23 mouse cellular contexts compared by ENCODE assay signal in the genomic region with DNA sequence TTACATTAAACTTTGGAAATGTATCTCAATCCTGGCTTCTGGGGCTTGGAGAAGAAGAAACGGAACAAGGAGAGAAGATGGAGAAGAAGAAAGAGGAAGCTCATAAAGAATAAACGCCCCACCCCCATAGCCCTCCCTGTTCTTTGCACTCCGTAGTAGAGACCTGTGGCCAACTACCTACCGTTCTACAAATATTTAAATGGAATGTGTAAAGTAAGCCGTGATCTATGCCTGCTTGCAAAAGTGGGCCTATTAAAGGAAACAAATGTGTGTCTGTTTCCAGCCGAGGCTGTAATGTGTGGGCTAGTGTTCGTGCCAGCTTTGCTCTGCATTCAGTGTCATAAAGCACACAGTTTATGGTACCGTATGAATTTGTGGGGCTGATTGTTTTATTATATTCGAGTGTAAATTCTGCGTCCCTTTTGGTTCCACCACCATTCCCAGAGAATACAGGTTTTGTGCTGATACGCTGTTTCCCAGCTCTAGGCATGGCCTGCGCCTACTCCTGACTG.
DNase-seq lines count a peak whose midpoint lies in the region; ATAC-seq and TF ChIP-seq lines count a peak whose summit lies in the region.
"Had no signal": no experiment of that assay in that cellular context is flagged by ENCODE, and none has a peak within 500 bp of the region (broad histone marks: within the 10 kb centered on the region; RNA-seq: fewer than 3 reads in every experiment).

No protein-coding gene starts in this region.

- no peaks in the 10 kb centered on the region for H3K36me3 ChIP-seq in limb, embryonic 11.5 days (ENCODE audit: control insufficient read depth, insufficient read depth, low read length)
- H3K36me3 ChIP-seq in limb, embryonic 10.5 days: no peaks in the 10 kb centered on the region
- H3K36me3 ChIP-seq in stomach, embryonic 16.5 days (ENCODE audit: control insufficient read depth, insufficient read depth, low read length): no peaks in the 10 kb centered on the region
- no peaks in the 10 kb centered on the region for H3K36me3 ChIP-seq in stomach, postnatal 0 days (ENCODE audit: control insufficient read depth, insufficient read depth, low read length)
- no peaks in the 10 kb centered on the region for H3K36me3 ChIP-seq in neural tube, embryonic 15.5 days
- H3K36me3 ChIP-seq in kidney, embryonic 15.5 days: no peaks in the 10 kb centered on the region
- H3K36me3 ChIP-seq: heart, embryonic 12.5 days; hindbrain, embryonic 15.5 days had no signal

- TF ChIP-seq EP300 in stomach, postnatal 0 days (optimal IDR thresholded peaks at IDR 0.05): no peak

- H3K27ac ChIP-seq in limb, embryonic 11.5 days (replicated peaks; ENCODE audit: low read depth, low read length): no peak overlapping the region; the same call in 1 of the 2 replicates
- H3K27ac ChIP-seq in limb, embryonic 10.5 days: no peak overlapping the region
- no peak overlapping the region for H3K27ac ChIP-seq in stomach, embryonic 16.5 days (ENCODE audit: low read length)
- no peak overlapping the region for H3K27ac ChIP-seq in stomach, postnatal 0 days (replicated peaks)
- peak overlapping the region; percentile 45; the same call in 1 of the 2 replicates for H3K27ac ChIP-seq in neural tube, embryonic 15.5 days (replicated peaks)
- H3K27ac ChIP-seq in kidney, embryonic 15.5 days: no peak overlapping the region
- H3K27ac ChIP-seq: forebrain, embryonic 13.5 days; hindbrain, embryonic 15.5 days; layer of hippocampus, adult 2 months; macrophage had no signal

- ATAC-seq in limb, embryonic 11.5 days (ENCODE audit: insufficient number of reproducible peaks, low FRiP score, low TSS enrichment, low read depth): peak; percentile 26; the same call in 1 of the 2 replicates
- ATAC-seq in stomach, embryonic 16.5 days (ENCODE audit: insufficient read depth, low FRiP score): peak; percentile 40; the same call in 1 of the 2 replicates
- ATAC-seq in stomach, postnatal 0 days (ENCODE audit: low FRiP score, low TSS enrichment): no peak
- no peak for ATAC-seq in neural tube, embryonic 15.5 days (ENCODE audit: low FRiP score)
- no peak for ATAC-seq in kidney, embryonic 15.5 days (replicated peaks; ENCODE audit: low FRiP score)
- ATAC-seq: forebrain, embryonic 13.5 days had no signal

- H3K4me2 ChIP-seq in limb, embryonic 11.5 days (ENCODE audit: low read depth, severe bottlenecking): no peak overlapping the region
- H3K4me2 ChIP-seq in stomach, embryonic 16.5 days (ENCODE audit: low read depth, low read length): no peak overlapping the region
- no peak overlapping the region for H3K4me2 ChIP-seq in stomach, postnatal 0 days (replicated peaks; ENCODE audit: low read depth)
- H3K4me2 ChIP-seq in neural tube, embryonic 15.5 days: no peak overlapping the region
- no peak overlapping the region for H3K4me2 ChIP-seq in kidney, embryonic 15.5 days
- H3K4me2 ChIP-seq: forebrain, embryonic 13.5 days; heart, embryonic 12.5 days; hindbrain, embryonic 15.5 days had no signal

- peaks cover 11% of the 10 kb centered on the region for H3K4me1 ChIP-seq in limb, embryonic 11.5 days (ENCODE audit: control insufficient read depth, insufficient read depth, low read length)
- H3K4me1 ChIP-seq in limb, embryonic 10.5 days: peaks cover 20% of the 10 kb centered on the region; the same call in 1 of the 2 replicates
- H3K4me1 ChIP-seq in stomach, embryonic 16.5 days (ENCODE audit: control insufficient read depth, insufficient read depth, low read length): no peaks in the 10 kb centered on the region
- no peaks in the 10 kb centered on the region for H3K4me1 ChIP-seq in stomach, postnatal 0 days (replicated peaks; ENCODE audit: control insufficient read depth, insufficient read depth)
- H3K4me1 ChIP-seq in neural tube, embryonic 15.5 days: peaks cover 21% of the 10 kb centered on the region
- no peaks in the 10 kb centered on the region for H3K4me1 ChIP-seq in kidney, embryonic 15.5 days

- 60% methylated on average over 12 of the region's 12 CpGs for WGBS in limb, embryonic 11.5 days
- whole genome bisulfite sequencing in limb, embryonic 10.5 days: 84% methylated on average over 12 of the region's 12 CpGs
- 34% methylated on average over 12 of the region's 12 CpGs for WGBS in stomach, embryonic 16.5 days
- 31% methylated on average over 12 of the region's 12 CpGs for WGBS in stomach, postnatal 0 days
- 19% methylated on average over 12 of the region's 12 CpGs for WGBS in large intestine, adult 2 months
- 50% methylated on average over 12 of the region's 12 CpGs for WGBS in neural tube, embryonic 15.5 days
- 77% methylated on average over 12 of the region's 12 CpGs for WGBS in kidney, embryonic 15.5 days

- peaks cover 2% of the 10 kb centered on the region; the same call in 1 of the 2 replicates for H3K27me3 ChIP-seq in limb, embryonic 11.5 days (ENCODE audit: control insufficient read depth, insufficient read depth, low read length)
- peaks cover 3% of the 10 kb centered on the region; the same call in 1 of the 2 replicates for H3K27me3 ChIP-seq in limb, embryonic 10.5 days (ENCODE audit: low read depth, poor library complexity, severe bottlenecking)
- H3K27me3 ChIP-seq in stomach, embryonic 16.5 days (ENCODE audit: control insufficient read depth, insufficient read depth, low read length): no peaks in the 10 kb centered on the region
- H3K27me3 ChIP-seq in stomach, postnatal 0 days (ENCODE audit: control insufficient read depth, insufficient read depth, low read length): no peaks in the 10 kb centered on the region
- no peaks in the 10 kb centered on the region for H3K27me3 ChIP-seq in neural tube, embryonic 15.5 days (replicated peaks)
- H3K27me3 ChIP-seq in kidney, embryonic 15.5 days: no peaks in the 10 kb centered on the region
- H3K27me3 ChIP-seq: forebrain, embryonic 13.5 days; heart, embryonic 12.5 days; hindbrain, embryonic 15.5 days had no signal

- no peak for DNase-seq in limb, embryonic 11.5 days (ENCODE audit: low spot score)
- DNase-seq in limb, embryonic 10.5 days (ENCODE audit: low spot score): no peak
- no peak for DNase-seq in stomach, postnatal 0 days (ENCODE audit: low spot score)
- peak; percentile 37 for DNase-seq in large intestine, adult 2 months (ENCODE audit: low read depth, low spot score)
- no peak for DNase-seq in cerebellum, postnatal 25 days
- DNase-seq: adrenal gland, adult 8-10 months; cerebellum, adult 11-12 months; cerebellum, postnatal 10 days; gastrocnemius, postnatal 10 days; heart, postnatal 36 days; kidney, adult 2 months; kidney, postnatal 10 days; layer of hippocampus, postnatal 36 days; right cerebral cortex, postnatal 14 days; thymus, postnatal 14 days had no signal

- no peak for TF ChIP-seq CTCF in stomach, postnatal 0 days (IDR thresholded peaks at IDR 0.05; ENCODE audit: low read depth)

- H3K9ac ChIP-seq in limb, embryonic 11.5 days (ENCODE audit: low read length): no peak overlapping the region
- no peak overlapping the region for H3K9ac ChIP-seq in stomach, embryonic 16.5 days (ENCODE audit: low read length)
- no peak overlapping the region for H3K9ac ChIP-seq in stomach, postnatal 0 days (ENCODE audit: low read length)
- H3K9ac ChIP-seq in neural tube, embryonic 15.5 days (replicated peaks): no peak overlapping the region
- H3K9ac ChIP-seq in kidney, embryonic 15.5 days: no peak overlapping the region
- H3K9ac ChIP-seq: forebrain, embryonic 13.5 days; heart, embryonic 12.5 days; hindbrain, embryonic 15.5 days had no signal

- no peak overlapping the region for H3K4me3 ChIP-seq in limb, embryonic 11.5 days (ENCODE audit: low read depth, low read length)
- no peak overlapping the region for H3K4me3 ChIP-seq in limb, embryonic 10.5 days
- no peak overlapping the region for H3K4me3 ChIP-seq in stomach, embryonic 16.5 days (replicated peaks; ENCODE audit: low read length)
- no peak overlapping the region for H3K4me3 ChIP-seq in stomach, postnatal 0 days (ENCODE audit: low read depth, low read length)
- H3K4me3 ChIP-seq in neural tube, embryonic 15.5 days (replicated peaks): no peak overlapping the region
- no peak overlapping the region for H3K4me3 ChIP-seq in kidney, embryonic 15.5 days (replicated peaks)
- H3K4me3 ChIP-seq: forebrain, embryonic 13.5 days; heart, embryonic 12.5 days; hindbrain, embryonic 15.5 days; layer of hippocampus, adult 2 months had no signal

- no peaks in the 10 kb centered on the region for H3K9me3 ChIP-seq in limb, embryonic 11.5 days (ENCODE audit: control insufficient read depth, low read length)
- H3K9me3 ChIP-seq in limb, embryonic 10.5 days (replicated peaks): no peaks in the 10 kb centered on the region
- no peaks in the 10 kb centered on the region for H3K9me3 ChIP-seq in stomach, embryonic 16.5 days (replicated peaks; ENCODE audit: control insufficient read depth, low read length)
- H3K9me3 ChIP-seq in stomach, postnatal 0 days (ENCODE audit: control insufficient read depth, low read length): no peaks in the 10 kb centered on the region
- no peaks in the 10 kb centered on the region for H3K9me3 ChIP-seq in neural tube, embryonic 15.5 days (replicated peaks)
- no peaks in the 10 kb centered on the region for H3K9me3 ChIP-seq in kidney, embryonic 15.5 days (replicated peaks)
- H3K9me3 ChIP-seq: forebrain, embryonic 13.5 days; heart, embryonic 12.5 days; hindbrain, embryonic 15.5 days had no signal

Comparison
In these comparisons a context has a peak if more than half of its experiments do, and no peak if none do; other contexts are left out.
1. ATAC-seq: peak in limb, embryonic 11.5 days (single experiment) and stomach, embryonic 16.5 days (single experiment); none in stomach, postnatal 0 days (single experiment), neural tube, embryonic 15.5 days (single experiment) and kidney, embryonic 15.5 days (single experiment).